Mouse (Mus musculus): ENCODE measurements around the gene Pygo2. TPM values are rescaled to one million over a fixed set of nuclear protein-coding genes. Genes with fewer than 3 reads are reported as not detected.

Pygo2 gene
- 39.8 TPM for total RNA-seq (2023)

GRCm38 (mm10) chr3:89430171-89431159, at the start of gene Pygo2:
Pygo2 (plus strand) TSS chr3:89430214.

GRCm38 (mm10) chr3:89394006-89394893, 35.8 kb upstream of the Pygo2 start, which contains the start of gene Zbtb7b:
Zbtb7b (minus strand) TSS chr3:89394776.

GRCm38 (mm10) chr3:89402693-89403092, 27.3 kb upstream of the Pygo2 start, which contains the start of gene Lenep:
Lenep (minus strand) TSS chr3:89402793.

GRCm38 (mm10) chr3:89411490-89412393, 18.3 kb upstream of the Pygo2 start, which contains the start of gene Flad1:
Flad1 (minus strand) TSS chr3:89411870.

GRCm38 (mm10) chr3:89418170-89418860, 11.7 kb upstream of the Pygo2 start, which contains the start of the genes Cks1b and Shc1:
Cks1b (minus strand) TSS chr3:89418383.
Shc1 (plus strand) TSS chr3:89418443.

GRCm38 (mm10) chr3:89436176-89437113, 6.4 kb downstream of the Pygo2 start, which contains the start of gene Pbxip1:
Pbxip1 (plus strand) TSS chr3:89436706.

GRCm38 (mm10) chr3:89454401-89455177, 24.6 kb downstream of the Pygo2 start, which contains the start of gene Pmvk:
Pmvk (plus strand) TSS chr3:89454541.

Other genes starting within 250 kb of the Pygo2 start
- 104 TPM for gene Fam189b, start 247.1 kb upstream of the Pygo2 start, total RNA-seq (2023)
- gene Gba, start 227.3 kb upstream of the Pygo2 start, total RNA-seq (2023): 60.6 TPM
- gene Thbs3, start 215.0 kb upstream of the Pygo2 start, total RNA-seq (2023): 6.9 TPM
- gene Mtx1, start 203.1 kb upstream of the Pygo2 start, total RNA-seq (2023): 175 TPM
- 1.5 TPM for gene Muc1, start 201.2 kb upstream of the Pygo2 start, total RNA-seq (2023)
- 91.1 TPM for gene Krtcap2, start 184.2 kb upstream of the Pygo2 start, total RNA-seq (2023)
- 1.6 TPM for gene Trim46, start 183.9 kb upstream of the Pygo2 start, total RNA-seq (2023)
- 47.1 TPM for gene Dpm3, start 170.9 kb upstream of the Pygo2 start, total RNA-seq (2023)
- 90.8 TPM for gene Slc50a1, start 159.6 kb upstream of the Pygo2 start, total RNA-seq (2023)
- not detected for gene Efna1, start 149.1 kb upstream of the Pygo2 start, total RNA-seq (2023)
- not detected for gene Efna3, start 107.2 kb upstream of the Pygo2 start, total RNA-seq (2023)
- 0.70 TPM for gene Efna4, start 92.2 kb upstream of the Pygo2 start, total RNA-seq (2023)
- 14.3 TPM for gene Adam15, start 80.2 kb upstream of the Pygo2 start, total RNA-seq (2023)
- 0.23 TPM for gene Dcst2, start 68.2 kb upstream of the Pygo2 start, total RNA-seq (2023)
- not detected for gene Dcst1, start 65.0 kb upstream of the Pygo2 start, total RNA-seq (2023)
- 78.1 TPM for gene Zbtb7b, start 35.4 kb upstream of the Pygo2 start, total RNA-seq (2023)
- gene Lenep, start 27.4 kb upstream of the Pygo2 start, total RNA-seq (2023): not detected
- 21.0 TPM for gene Flad1, start 18.3 kb upstream of the Pygo2 start, total RNA-seq (2023)
- gene Cks1b, start 11.8 kb upstream of the Pygo2 start, total RNA-seq (2023): 3.7 TPM
- gene Shc1, start 11.8 kb upstream of the Pygo2 start, total RNA-seq (2023): 96.1 TPM
- 95.0 TPM for gene Pbxip1, start 6.5 kb downstream of the Pygo2 start, total RNA-seq (2023)
- gene Pmvk, start 24.3 kb downstream of the Pygo2 start, total RNA-seq (2023): 10.0 TPM
- gene Kcnn3, start 90.0 kb downstream of the Pygo2 start, total RNA-seq (2023): not detected

All from CD4-positive naive resting alpha-beta T cell, adult 76 days (primary cell).